Mouse (Mus musculus): Measurements from ENCODE around the gene S100pbp. TPM values are rescaled to one million over a fixed set of nuclear protein-coding genes. Genes with fewer than 3 reads are reported as not detected.

The S100pbp gene
- polyA plus RNA-seq, 1 experiment from 2014 or later, result 17.2 TPM

GRCm38 (mm10) chr4:129102133-129102829, 87.2 kb downstream of the S100pbp start:
- Histone ChIP-seq H3K27ac (replicated peaks) (no peak overlapping the region), H3K4me3 (no peak overlapping the region), H3K9ac (replicated peaks) (no peak overlapping the region), H3K36me3 (no peaks in the 10 kb centered on the region), H3K27me3 (peaks cover 35% of the 10 kb centered on the region), H3K4me1 (peaks cover 5% of the 10 kb centered on the region), H3K9me3 (no peaks in the 10 kb centered on the region), H3K4me2 (replicated peaks) (no peak overlapping the region)
- ATAC-seq (replicated peaks), result no peak
- WGBS, result 86% methylated on average over 14 of the region's 14 CpGs

Other genes starting within 250 kb of the S100pbp start
- 12.3 and 13.7 TPM in 2 replicates for gene Azin2, start 227.3 kb downstream of the S100pbp start, polyA plus RNA-seq (2015; fragmentation: Nextera tagmentation; extraction: Ambion mirVana)
- 106 and 116 TPM in 2 replicates for gene Ak2, start 197.8 kb downstream of the S100pbp start, polyA plus RNA-seq (2015; fragmentation: Nextera tagmentation; extraction: Ambion mirVana)
- 23.0 and 23.2 TPM in 2 replicates for gene Rnf19b, start 131.5 kb downstream of the S100pbp start, polyA plus RNA-seq (2015; fragmentation: Nextera tagmentation; extraction: Ambion mirVana)
- gene Tmem54, start 84.2 kb downstream of the S100pbp start, polyA plus RNA-seq (2015; fragmentation: Nextera tagmentation; extraction: Ambion mirVana), result not detected in 2 replicates
- 48.0 and 53.1 TPM in 2 replicates for gene Hpca, start 67.7 kb downstream of the S100pbp start, polyA plus RNA-seq (2015; fragmentation: Nextera tagmentation; extraction: Ambion mirVana)
- gene Fndc5, start 52.7 kb downstream of the S100pbp start, polyA plus RNA-seq (2015; fragmentation: Nextera tagmentation; extraction: Ambion mirVana), result 2.6 and 2.8 TPM in 2 replicates
- 106 and 115 TPM in 2 replicates for gene Yars, start within 50 bp of the S100pbp start, polyA plus RNA-seq (2015; fragmentation: Nextera tagmentation; extraction: Ambion mirVana)
- 4.1 and 4.5 TPM in 2 replicates for gene C77080, start 71.7 kb upstream of the S100pbp start, polyA plus RNA-seq (2015; fragmentation: Nextera tagmentation; extraction: Ambion mirVana)
- 0.13 and 0.36 TPM in 2 replicates for gene Sync, start 97.9 kb upstream of the S100pbp start, polyA plus RNA-seq (2015; fragmentation: Nextera tagmentation; extraction: Ambion mirVana)
- gene Rbbp4, start 145.6 kb upstream of the S100pbp start, polyA plus RNA-seq (2015; fragmentation: Nextera tagmentation; extraction: Ambion mirVana), result 434 and 436 TPM in 2 replicates
- gene Zbtb8os, start 146.0 kb upstream of the S100pbp start, polyA plus RNA-seq (2015; fragmentation: Nextera tagmentation; extraction: Ambion mirVana), result 28.7 and 29.1 TPM in 2 replicates
- gene Zbtb8a, start 188.4 kb upstream of the S100pbp start, polyA plus RNA-seq (2015; fragmentation: Nextera tagmentation; extraction: Ambion mirVana), result 16.1 and 17.8 TPM in 2 replicates